Mouse (Mus musculus): ENCODE data around the gene Rnase1. TPM values are rescaled to one million over a fixed set of nuclear protein-coding genes. Genes with fewer than 3 reads are reported as not detected.

The Rnase1 gene
- polyA plus RNA-seq, 1 experiment, result 6.4 TPM

DNA sequence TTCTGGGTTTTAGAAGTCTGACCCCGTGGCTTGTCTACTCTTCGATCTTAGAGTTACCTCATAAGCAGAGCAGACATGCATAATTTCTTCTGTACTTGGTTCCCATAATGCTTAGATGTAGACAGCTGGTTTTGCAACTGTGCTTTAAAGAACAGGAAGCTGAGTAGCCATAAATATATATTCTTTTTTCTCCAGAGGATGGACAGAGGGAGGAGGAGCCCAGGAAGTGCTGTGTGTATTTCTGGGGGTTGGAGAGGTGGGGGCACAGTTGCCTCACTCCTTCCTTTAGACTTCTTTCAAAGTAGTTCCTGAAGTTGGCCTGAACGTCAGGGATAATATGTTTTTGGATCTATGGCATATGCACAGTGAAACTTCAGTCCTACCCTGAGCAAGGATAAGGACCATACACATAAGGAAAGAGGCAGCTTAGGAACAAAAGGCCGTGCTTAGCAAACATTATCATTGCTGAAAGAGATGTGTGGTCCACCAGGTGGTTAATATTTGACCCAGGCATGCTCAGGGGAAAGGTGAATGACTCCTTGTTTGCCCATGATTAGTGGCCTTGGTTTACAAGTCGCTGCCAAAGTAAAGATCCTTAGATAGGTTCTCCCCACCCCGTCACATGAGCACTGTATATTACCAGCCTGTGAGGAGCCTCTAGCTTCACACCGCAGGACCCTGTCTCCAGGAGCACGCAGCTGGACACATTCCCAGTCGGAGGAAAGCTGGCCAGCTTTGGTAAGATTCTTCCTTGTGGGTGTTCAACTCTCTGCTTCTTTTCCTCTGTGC is 50.7 kb downstream of the Rnase1 start:
- Histone ChIP-seq H3K4me3 (ENCODE audit: control insufficient read depth, insufficient read depth, low read length) (no peak overlapping the region), H3K4me1 (replicated peaks; ENCODE audit: control insufficient read depth, insufficient read depth, low read length) (peaks cover 5% of the 10 kb centered on the region; the same call in 1 of the 2 replicates), H3K27ac (ENCODE audit: control insufficient read depth, insufficient read depth, low read length) (no peak overlapping the region), H3K36me3 (ENCODE audit: control insufficient read depth, insufficient read depth, low read length) (no peaks in the 10 kb centered on the region), H3K27me3 (ENCODE audit: control insufficient read depth, insufficient read depth, low read length) (no peaks in the 10 kb centered on the region)
- TF ChIP-seq CTCF (IDR thresholded peaks at IDR 0.05; ENCODE audit: borderline replicate concordance, control insufficient read depth, extremely low read depth, insufficient read depth, low read length, poor library complexity) (no peak), POLR2A (IDR thresholded peaks at IDR 0.05; ENCODE audit: control insufficient read depth, extremely low read depth, insufficient read depth, low read length, poor library complexity) (no peak)
- 57% methylated on average over 9 of the region's 9 CpGs for WGBS
- DNase-seq, result no peak

Other genes with a start within 250 kb of the Rnase1 start
- gene Klhl33, start 249.3 kb downstream of the Rnase1 start, polyA plus RNA-seq (2012; rRNA removed), result 0.31 and 1.0 TPM in 2 replicates
- 131 and 143 TPM in 2 replicates for gene Osgep, start 221.9 kb downstream of the Rnase1 start, polyA plus RNA-seq (2012; rRNA removed)
- 44.5 and 54.1 TPM in 2 replicates for gene Apex1, start 221.8 kb downstream of the Rnase1 start, polyA plus RNA-seq (2012; rRNA removed)
- 90.8 and 93.2 TPM in 2 replicates for gene Pip4p1, start 215.9 kb downstream of the Rnase1 start, polyA plus RNA-seq (2012; rRNA removed)
- gene Pnp, start 215.7 kb downstream of the Rnase1 start, polyA plus RNA-seq (2012; rRNA removed), result 29.1 and 33.6 TPM in 2 replicates
- 20.1 and 27.8 TPM in 2 replicates for gene Gm49342, start 202.3 kb downstream of the Rnase1 start, polyA plus RNA-seq (2012; rRNA removed)
- gene Pnp2, start 190.8 kb downstream of the Rnase1 start, polyA plus RNA-seq (2012; rRNA removed), result 0.71 and 0.93 TPM in 2 replicates
- gene Rnase10, start 139.0 kb downstream of the Rnase1 start, polyA plus RNA-seq (2012; rRNA removed), result 0.05 and 0.13 TPM in 2 replicates
- gene Rnase9, start 104.9 kb downstream of the Rnase1 start, polyA plus RNA-seq (2012; rRNA removed), result not detected in 2 replicates
- gene Rnase11, start 96.6 kb downstream of the Rnase1 start, polyA plus RNA-seq (2012; rRNA removed), result not detected in 2 replicates
- 0.31 and 0.49 TPM in 2 replicates for gene Rnase12, start 89.1 kb downstream of the Rnase1 start, polyA plus RNA-seq (2012; rRNA removed)
- 0.11 TPM in 1 of 2 replicates, not detected in the other for gene Olfr750, start 72.3 kb downstream of the Rnase1 start, polyA plus RNA-seq (2012; rRNA removed)
- gene Rnase4, start 55.7 kb downstream of the Rnase1 start, polyA plus RNA-seq (2012; rRNA removed), result 33.2 and 52.1 TPM in 2 replicates
- 5.3 and 7.5 TPM in 2 replicates for gene Ang, start 55.6 kb downstream of the Rnase1 start, polyA plus RNA-seq (2012; rRNA removed)
- not detected in 2 replicates for gene Eddm3b, start 32.4 kb downstream of the Rnase1 start, polyA plus RNA-seq (2012; rRNA removed)
- gene Rnase6, start 22.9 kb downstream of the Rnase1 start, polyA plus RNA-seq (2012; rRNA removed), result 14.2 and 19.1 TPM in 2 replicates
- not detected in 2 replicates for gene Rnase2b, start 15.5 kb upstream of the Rnase1 start, polyA plus RNA-seq (2012; rRNA removed)
- 0.20 and 0.45 TPM in 2 replicates for gene Ang2, start 52.4 kb upstream of the Rnase1 start, polyA plus RNA-seq (2012; rRNA removed)
- not detected in 2 replicates for gene Ear14, start 56.6 kb upstream of the Rnase1 start, polyA plus RNA-seq (2012; rRNA removed)
- gene Rnase2a, start 109.3 kb upstream of the Rnase1 start, polyA plus RNA-seq (2012; rRNA removed), result 1.1 and 1.8 TPM in 2 replicates
- gene Gm7247, start 215.0 kb upstream of the Rnase1 start, polyA plus RNA-seq (2012; rRNA removed), result not detected in 2 replicates

Data from thymus, adult 2 months (tissue).